Mouse (Mus musculus) lung, adult 10 weeks (tissue): ENCODE results near the gene Gm2030. TPM values are rescaled to one million over a fixed set of nuclear protein-coding genes. Genes with fewer than 3 reads are reported as not detected.

Experiments used
- polyA plus RNA-seq: library from polyadenylated mRNA; stranded (reverse); fragments of 350-450 nt; fragmentation: Illumina TruSeq; extraction: RNeasy Lipid Tissue Mini Kit (QIAGEN cat#74804); gene quantifications from one replicate; pipeline ENCODE4 v1.2.3, GENCODE M21; 2014; ENCODE audit warnings: low read depth, low replicate concordance; ENCODE audit not compliant: insufficient read depth

Gene Gm2030
- polyA plus RNA-seq: not detected

GRCm38 (mm10) chrX:26309944-26310343, at the start of gene Gm2030:
Gene Gm2030, minus strand, starts transcription at chrX:26310044.

Other genes starting within 250 kb of the Gm2030 start
- not detected for gene Gm2012, start 78.7 kb downstream of the Gm2030 start, polyA plus RNA-seq
- not detected for gene Slx, start 235.5 kb upstream of the Gm2030 start, polyA plus RNA-seq